Mouse (Mus musculus): ENCODE measurements around the gene Dgkq.

DNA sequence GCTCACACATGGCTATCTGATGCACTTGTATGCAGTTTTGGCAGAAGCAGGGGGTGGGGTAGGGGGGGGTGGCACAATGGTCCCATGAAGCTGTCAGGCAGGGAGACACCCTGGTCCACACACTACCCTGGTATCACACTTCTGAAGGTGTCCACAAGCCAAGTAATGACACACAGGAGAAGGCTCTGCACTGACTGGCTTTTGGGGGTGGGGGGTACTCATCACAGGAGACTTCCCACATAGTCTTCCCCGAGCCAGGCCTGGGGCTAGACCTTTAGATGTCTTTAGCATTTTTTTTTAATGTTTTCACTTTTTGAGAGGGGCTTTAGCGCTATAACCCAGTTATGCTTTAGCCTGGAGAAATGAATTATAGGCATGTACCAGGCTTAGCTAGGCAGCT is 22.2 kb downstream of the Dgkq start:
- TF ChIP-seq MEF2A (IDR thresholded peaks at IDR 0.05; ENCODE audit: extremely low read depth, insufficient replicate concordance, low read depth, low read length, poor library complexity, severe bottlenecking) (no peak), POLR2A (IDR thresholded peaks at IDR 0.05; ENCODE audit: control insufficient read depth in 1 of 2, insufficient read depth in 1 of 2, low read depth in 1 of 2, low read length in 2 of 2, poor library complexity in 1 of 2) (no peak), POLR2AphosphoS2 (IDR thresholded peaks at IDR 0.05; ENCODE audit: low read length) (no peak), ETS1 (IDR thresholded peaks at IDR 0.05; ENCODE audit: low read depth, low read length) (no peak), TCF12 (IDR thresholded peaks at IDR 0.05; ENCODE audit: low read depth, low read length) (no peak), CTCF (IDR thresholded peaks at IDR 0.05 in 2 of 3, conservative IDR thresholded peaks at IDR 0.05 in 1 of 3; ENCODE audit: control insufficient read depth in 1 of 3, insufficient read depth in 1 of 3, low read depth in 2 of 3, low read length in 3 of 3, poor library complexity in 1 of 3, severe bottlenecking in 1 of 3) (no peak), ZKSCAN1 (IDR thresholded peaks at IDR 0.05; ENCODE audit: low read depth, low read length) (no peak), TAL1 (IDR thresholded peaks at IDR 0.05; ENCODE audit: low read length) (no peak), KAT2A (conservative IDR thresholded peaks at IDR 0.05; ENCODE audit: low read depth, low read length) (no peak), GABPA (IDR thresholded peaks at IDR 0.05; ENCODE audit: low read depth, low read length) (no peak), EP300 (IDR thresholded peaks at IDR 0.05; ENCODE audit: low read depth in 1 of 2, low read length in 2 of 2) (no peak), SMC3 (IDR thresholded peaks at IDR 0.05; ENCODE audit: low read depth, low read length) (no peak)

All from MEL (cell line).